Mouse (Mus musculus): Measurements from ENCODE around the gene Treml1. TPM values are rescaled to one million over a fixed set of nuclear protein-coding genes. Genes with fewer than 3 reads are reported as not detected.
"Not testable (repeated sequence)": the region's sequence is repeated elsewhere in the genome, so short reads cannot be mapped to it uniquely, and the experiment has no call there.

Gene Treml1
- polyA plus RNA-seq, 1 experiment from 2014 or later, result 18.8 TPM

DNA sequence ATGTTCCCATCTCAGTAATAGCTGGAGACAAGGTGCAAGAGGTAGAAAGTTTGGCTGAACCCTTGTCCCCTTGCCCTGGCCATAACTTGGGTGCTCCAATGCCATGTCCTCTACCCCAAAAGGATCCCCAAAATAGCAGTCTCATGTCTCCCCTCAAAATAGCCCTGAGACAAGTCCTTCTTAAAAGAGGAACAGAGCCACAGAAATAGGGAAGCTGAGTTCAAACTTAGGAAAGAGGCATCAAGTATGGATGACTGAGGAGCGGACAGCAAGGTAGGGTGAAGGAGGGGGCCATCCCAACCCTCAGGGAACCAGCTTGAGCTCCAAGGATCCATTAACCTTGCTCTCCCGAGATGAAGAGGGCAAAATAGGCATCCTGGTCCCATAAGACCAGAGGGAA lies 12.4 kb upstream of the Treml1 start:
- TF ChIP-seq CTCF (IDR thresholded peaks at IDR 0.05; ENCODE audit: low read depth), result no peak
- TF ChIP-seq EP300 (IDR thresholded peaks at IDR 0.05; ENCODE audit: low read depth), result no peak
- Histone ChIP-seq H3K27me3 (ENCODE audit: insufficient read depth, low read length) (no peaks in the 10 kb centered on the region), H3K9me3 (ENCODE audit: low read length) (no peaks in the 10 kb centered on the region), H3K36me3 (replicated peaks; ENCODE audit: insufficient read depth, low read length) (no peaks in the 10 kb centered on the region), H3K9ac (replicated peaks) (no peak overlapping the region), H3K27ac (ENCODE audit: low read depth) (no peak overlapping the region), H3K4me2 (ENCODE audit: low read depth, low read length) (no peak overlapping the region), H3K4me3 (ENCODE audit: low read depth, low read length) (no peak overlapping the region), H3K4me1 (ENCODE audit: insufficient read depth) (no peaks in the 10 kb centered on the region)
- 45% methylated on average over 2 of the region's 2 CpGs for WGBS (ENCODE audit: insufficient replicate concordance)
- ATAC-seq, result no peak
- no peak for DNase-seq

GRCm38 (mm10) chr17:48350681-48351193 lies 9.0 kb upstream of the Treml1 start:
- H3K27me3 ChIP-seq (ENCODE audit: insufficient read depth, low read length), result no peaks in the 10 kb centered on the region
- no peaks in the 10 kb centered on the region for H3K36me3 ChIP-seq (replicated peaks; ENCODE audit: insufficient read depth, low read length)
- H3K4me3 ChIP-seq (ENCODE audit: low read depth, low read length), result no peak overlapping the region
- no peak overlapping the region for H3K4me2 ChIP-seq (ENCODE audit: low read depth, low read length)
- ATAC-seq (no peak), DNase-seq (no peak)
- no peaks in the 10 kb centered on the region for H3K4me1 ChIP-seq (ENCODE audit: insufficient read depth)
- no peaks in the 10 kb centered on the region for H3K9me3 ChIP-seq (ENCODE audit: low read length)
- no peak overlapping the region for H3K9ac ChIP-seq (replicated peaks)
- H3K27ac ChIP-seq (ENCODE audit: low read depth), result no peak overlapping the region
- TF ChIP-seq EP300 (IDR thresholded peaks at IDR 0.05; ENCODE audit: low read depth) (no peak), CTCF (IDR thresholded peaks at IDR 0.05; ENCODE audit: low read depth) (no peak)
- WGBS (ENCODE audit: insufficient replicate concordance), result 74% methylated on average over 5 of the region's 5 CpGs

GRCm38 (mm10) chr17:48352976-48353375 lies 6.7 kb upstream of the Treml1 start:
- not testable (repeated sequence) for H3K4me2 ChIP-seq (ENCODE audit: low read depth, low read length); H3K27ac ChIP-seq (ENCODE audit: low read depth); H3K36me3 ChIP-seq (replicated peaks; ENCODE audit: insufficient read depth, low read length); H3K4me1 ChIP-seq (ENCODE audit: insufficient read depth); H3K9me3 ChIP-seq (ENCODE audit: low read length); H3K27me3 ChIP-seq (ENCODE audit: insufficient read depth, low read length); ATAC-seq; DNase-seq; H3K9ac ChIP-seq (replicated peaks); H3K4me3 ChIP-seq (ENCODE audit: low read depth, low read length)
- 79% methylated on average over 7 of the region's 7 CpGs for WGBS (ENCODE audit: insufficient replicate concordance)

- TF ChIP-seq CTCF (IDR thresholded peaks at IDR 0.05; ENCODE audit: low read depth), result no peak
- TF ChIP-seq EP300 (IDR thresholded peaks at IDR 0.05; ENCODE audit: low read depth), result no peak
- no peak overlapping the region for H3K27ac ChIP-seq (ENCODE audit: low read depth)
- 72% methylated on average over 3 of the region's 3 CpGs for WGBS (ENCODE audit: insufficient replicate concordance)
- no peaks in the 10 kb centered on the region for H3K9me3 ChIP-seq (ENCODE audit: low read length)
- H3K4me1 ChIP-seq (ENCODE audit: insufficient read depth), result no peaks in the 10 kb centered on the region
- no peak overlapping the region for H3K4me3 ChIP-seq (ENCODE audit: low read depth, low read length)
- no peak overlapping the region for H3K4me2 ChIP-seq (ENCODE audit: low read depth, low read length)
- no peaks in the 10 kb centered on the region for H3K27me3 ChIP-seq (ENCODE audit: insufficient read depth, low read length)
- ATAC-seq (no peak), DNase-seq (no peak)
- no peaks in the 10 kb centered on the region for H3K36me3 ChIP-seq (replicated peaks; ENCODE audit: insufficient read depth, low read length)
- H3K9ac ChIP-seq (replicated peaks), result no peak overlapping the region
Observed at GRCm38 (mm10) chr17:48355822-48356221, 3.9 kb upstream of the Treml1 start.

- TF ChIP-seq EP300 (IDR thresholded peaks at IDR 0.05; ENCODE audit: low read depth) (no peak), CTCF (IDR thresholded peaks at IDR 0.05; ENCODE audit: low read depth) (no peak)
- Histone ChIP-seq H3K9me3 (ENCODE audit: low read length) (no peaks in the 10 kb centered on the region), H3K36me3 (replicated peaks; ENCODE audit: insufficient read depth, low read length) (no peaks in the 10 kb centered on the region), H3K4me2 (ENCODE audit: low read depth, low read length) (no peak overlapping the region), H3K4me1 (ENCODE audit: insufficient read depth) (no peaks in the 10 kb centered on the region), H3K4me3 (ENCODE audit: low read depth, low read length) (no peak overlapping the region), H3K27me3 (ENCODE audit: insufficient read depth, low read length) (no peaks in the 10 kb centered on the region), H3K27ac (ENCODE audit: low read depth) (no peak overlapping the region), H3K9ac (replicated peaks) (no peak overlapping the region)
- no peak for ATAC-seq
- DNase-seq, result no peak
- WGBS (ENCODE audit: insufficient replicate concordance), result 44% methylated on average over 2 of the region's 2 CpGs
Observed at GRCm38 (mm10) chr17:48357892-48358291, 1.8 kb upstream of the Treml1 start.

DNA sequence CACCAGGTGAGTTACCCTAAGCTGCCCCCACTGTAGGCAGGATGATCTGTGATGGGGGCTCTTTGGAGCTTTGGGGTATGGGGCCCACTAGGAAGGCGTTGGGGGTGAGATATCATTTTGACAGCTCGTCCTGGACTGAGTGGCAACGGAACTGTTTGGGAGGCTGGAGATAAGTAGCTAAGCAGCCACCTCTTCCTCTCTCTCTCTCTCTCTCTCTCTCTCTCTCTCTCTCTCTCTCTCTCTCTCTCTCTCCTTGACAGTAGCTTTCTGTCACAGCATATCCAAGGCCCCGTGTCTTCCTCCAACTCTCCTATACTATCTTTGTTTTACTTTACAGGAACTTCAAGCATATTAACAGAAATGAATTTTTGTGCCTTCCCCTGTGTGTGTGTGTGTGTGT lies 746 bp downstream of the Treml1 start:
- H3K9me3 ChIP-seq (ENCODE audit: low read length), result no peaks in the 10 kb centered on the region
- no peaks in the 10 kb centered on the region for H3K4me1 ChIP-seq (ENCODE audit: insufficient read depth)
- TF ChIP-seq CTCF (IDR thresholded peaks at IDR 0.05; ENCODE audit: low read depth) (no peak), EP300 (IDR thresholded peaks at IDR 0.05; ENCODE audit: low read depth) (no peak)
- ATAC-seq (peak; percentile 23; the same call in 1 of the 2 replicates), DNase-seq (no peak)
- H3K4me3 ChIP-seq (ENCODE audit: low read depth, low read length), result no peak overlapping the region
- no peaks in the 10 kb centered on the region for H3K27me3 ChIP-seq (ENCODE audit: insufficient read depth, low read length)
- H3K27ac ChIP-seq (ENCODE audit: low read depth), result no peak overlapping the region
- H3K36me3 ChIP-seq (replicated peaks; ENCODE audit: insufficient read depth, low read length), result no peaks in the 10 kb centered on the region
- 15% methylated on average over 4 of the region's 4 CpGs for whole genome bisulfite sequencing (ENCODE audit: insufficient replicate concordance)
- H3K4me2 ChIP-seq (ENCODE audit: low read depth, low read length), result no peak overlapping the region
- H3K9ac ChIP-seq (replicated peaks), result no peak overlapping the region

- WGBS (ENCODE audit: insufficient replicate concordance), result 57% methylated on average over 3 of the region's 3 CpGs
- TF ChIP-seq CTCF (IDR thresholded peaks at IDR 0.05; ENCODE audit: low read depth) (no peak), EP300 (IDR thresholded peaks at IDR 0.05; ENCODE audit: low read depth) (no peak)
- Histone ChIP-seq H3K9ac (replicated peaks) (no peak overlapping the region), H3K27me3 (ENCODE audit: insufficient read depth, low read length) (no peaks in the 10 kb centered on the region), H3K4me3 (ENCODE audit: low read depth, low read length) (no peak overlapping the region), H3K4me2 (ENCODE audit: low read depth, low read length) (no peak overlapping the region), H3K27ac (ENCODE audit: low read depth) (no peak overlapping the region), H3K36me3 (replicated peaks; ENCODE audit: insufficient read depth, low read length) (no peaks in the 10 kb centered on the region), H3K9me3 (ENCODE audit: low read length) (no peaks in the 10 kb centered on the region), H3K4me1 (ENCODE audit: insufficient read depth) (no peaks in the 10 kb centered on the region)
- ATAC-seq (no peak), DNase-seq (no peak)
Observed at GRCm38 (mm10) chr17:48362346-48362745, 2.6 kb downstream of the Treml1 start.
